Mouse (Mus musculus) kidney, adult 11 months (tissue): ENCODE measurements around the gene Ippk.

Experiments
- DNase-seq: peaks from one replicate; pipeline ENCODE4 v3.0.0; 2022

The Ippk gene

DNA sequence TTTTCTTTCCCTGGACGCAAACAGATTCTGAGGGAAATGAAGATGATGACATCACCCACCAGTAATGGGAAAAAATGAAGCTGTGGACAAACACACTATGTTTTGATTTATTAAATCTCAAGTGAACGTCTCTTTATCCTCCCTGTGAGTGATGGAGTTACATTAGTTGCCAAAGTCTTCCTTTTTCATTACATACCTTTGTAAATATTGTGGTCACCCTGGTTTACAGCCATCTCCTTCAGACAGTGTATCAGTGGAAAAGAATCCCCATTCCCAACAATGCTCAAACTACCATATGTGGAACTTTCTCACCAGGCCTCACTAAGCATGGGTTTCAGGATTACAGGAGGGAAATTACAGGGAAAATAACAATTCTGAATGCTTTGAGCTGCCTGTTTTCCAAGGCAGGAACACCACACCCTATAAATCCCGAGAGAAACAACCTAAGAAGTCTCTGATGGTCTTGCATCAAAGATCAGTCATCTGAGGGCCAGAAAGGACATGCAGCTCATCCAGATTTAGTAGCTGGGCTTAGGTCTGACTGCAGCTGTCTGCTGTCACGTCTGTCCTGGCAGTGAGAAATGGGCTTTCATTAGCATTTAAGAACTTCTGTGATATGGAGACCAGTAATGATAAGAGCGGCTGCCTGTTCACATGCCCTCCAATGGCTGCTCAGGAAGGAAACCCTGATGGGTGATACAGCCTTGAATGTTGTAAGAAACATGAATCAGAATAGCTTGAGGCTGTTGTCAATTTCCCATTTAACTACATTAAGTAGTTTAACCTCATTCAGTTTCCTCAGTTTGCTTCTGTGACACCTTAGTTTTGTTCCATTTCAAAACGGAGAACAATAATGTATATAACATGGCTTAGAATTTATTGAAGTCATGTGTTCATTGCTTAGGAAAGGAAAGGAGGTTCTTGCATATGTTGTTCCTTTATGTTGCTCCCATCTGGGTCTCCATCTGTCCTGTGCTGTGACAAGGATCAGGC, 71.6 kb downstream of the Ippk start, which contains the start of gene Tes3-ps:
Gene Tes3-ps (plus strand): TSS at position 943 of the 993 bp plus-strand sequence.
- DNase-seq: no peak

DNA sequence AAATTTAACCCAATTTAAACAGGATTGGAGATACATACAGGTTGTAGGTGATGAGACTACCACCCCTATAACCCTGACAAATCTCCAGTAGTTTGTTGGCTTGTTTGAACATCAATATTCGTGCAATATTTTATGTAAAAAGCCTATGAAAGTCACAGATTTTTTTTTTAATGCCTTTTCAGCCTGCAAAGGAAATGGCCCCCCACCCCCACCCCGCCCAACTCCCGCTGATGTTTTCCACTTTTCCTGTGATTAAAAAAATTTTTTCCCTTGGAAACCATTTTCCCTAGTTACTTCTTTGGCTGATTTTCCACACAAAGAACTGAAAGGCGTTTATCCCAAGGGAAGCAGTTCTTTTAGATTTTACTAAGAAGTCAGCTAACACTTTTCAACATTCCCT, 83.5 kb downstream of the Ippk start, which contains the start of gene Ecm2:
Gene Ecm2 (plus strand): TSS at position 301 of the 400 bp plus-strand sequence.
- no peak for DNase-seq

DNA sequence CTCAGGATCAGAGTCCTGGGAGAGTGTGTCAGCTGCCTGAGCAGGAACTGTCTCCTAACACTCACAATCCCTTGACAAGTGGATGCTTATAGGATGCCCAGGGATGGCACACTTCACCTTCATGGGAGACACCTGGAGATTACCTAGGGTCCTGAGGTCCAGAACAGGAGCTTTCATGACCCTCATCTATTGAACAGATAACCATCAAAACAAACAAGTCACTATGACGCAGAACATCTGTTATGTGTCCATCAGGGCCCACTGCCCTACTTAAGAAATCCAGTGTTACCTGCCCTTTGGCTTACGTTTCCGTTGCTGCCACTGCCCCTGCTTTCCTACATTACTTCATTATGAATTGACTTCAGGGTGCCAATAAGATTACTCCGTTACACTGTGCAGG, 84.7 kb downstream of the Ippk start:
- DNase-seq: no peak

DNA sequence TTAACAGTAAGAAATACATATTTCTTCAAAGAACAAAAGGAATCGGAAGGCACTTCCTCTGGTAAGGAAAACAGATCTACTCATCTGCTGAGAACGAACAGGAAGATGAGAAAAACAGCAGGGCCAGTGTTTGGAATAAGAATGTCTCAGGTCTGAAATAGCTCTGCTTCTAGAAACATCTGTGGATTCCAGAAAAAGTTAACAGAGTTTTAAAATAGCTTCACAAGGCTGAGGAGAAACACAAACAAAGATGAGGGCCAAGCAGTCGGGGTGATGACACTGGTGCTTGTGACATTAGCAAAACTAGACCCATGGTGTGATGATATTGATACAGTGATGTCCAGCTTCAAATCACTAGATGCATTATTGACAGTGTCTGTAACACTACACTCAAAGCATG, 86.1 kb downstream of the Ippk start:
- DNase-seq: no peak
